Mouse (Mus musculus) liver, embryonic 14.5 days (tissue): ENCODE measurements at regions not wholly inside any gene's neighbourhood (a gene's known extent, or its start where the extent isn't known, plus 50 kb on each side); places are given as distances from the start of the nearest gene placed in this dataset.

ENCODE experiments used
- CTCF ChIP-seq: IDR thresholded peaks from 2 replicates; pipeline ENCODE4 v1.5.1; 2016; ENCODE audit warnings: antibody characterized with exemption, low read depth, control low read depth
- EP300 ChIP-seq: IDR thresholded peaks from 2 replicates; pipeline ENCODE4 v1.6.1; 2016; ENCODE audit warnings: antibody characterized with exemption, low read depth

- no peak for TF ChIP-seq CTCF
- TF ChIP-seq EP300, result no peak
These were observed 55.0 kb upstream of the Tgif1 start for GRCm38 (mm10) chr17:70908328-70908727.
